Mouse (Mus musculus): Measurements from ENCODE around the gene Dnajb12.

GRCm38 (mm10) chr10:59899341-59900173 lies 20.2 kb downstream of the Dnajb12 start:
- TF ChIP-seq GATA1 (IDR thresholded peaks at IDR 0.05; ENCODE audit: borderline replicate concordance, low read length) (no peak), FLI1 (IDR thresholded peaks at IDR 0.05; ENCODE audit: low read length) (no peak)

All from megakaryocyte, embryonic 14.5 days (primary cell).